Mouse (Mus musculus) embryonic facial prominence, embryonic 13.5 days (tissue): ENCODE measurements around the gene Arhgef7. TPM values are rescaled to one million over a fixed set of nuclear protein-coding genes. Genes with fewer than 3 reads are reported as not detected.

ENCODE experiments used
- ATAC-seq: fragments of 200-750 bp; cut with Nextera tagmentation; 2 replicates; pipeline ENCODE4 v1.8.0; 2017; ENCODE audit warnings: low read depth; ENCODE audit not compliant: insufficient number of reproducible peaks, insufficient read depth, low FRiP score, low TSS enrichment
- H3K27ac ChIP-seq: fragments of 300-500 bp; sonication (generic); 2 replicates; pipeline ENCODE4 v1.5.1; 2015; ENCODE audit warnings: moderate library complexity, mild to moderate bottlenecking, inconsistent platforms
- H3K27me3 ChIP-seq: fragments of 300-500 bp; sonication (generic); 2 replicates; pipeline ENCODE4 v1.6.1; 2015; ENCODE audit warnings: mild to moderate bottlenecking, inconsistent platforms
- H3K36me3 ChIP-seq: fragments of 300-500 bp; sonication (generic); 2 replicates; pipeline ENCODE4 v1.6.1; 2015; ENCODE audit warnings: mild to moderate bottlenecking, inconsistent platforms
- H3K4me1 ChIP-seq: fragments of 300-500 bp; sonication (generic); 2 replicates; pipeline ENCODE4 v1.6.1; 2015; ENCODE audit warnings: inconsistent platforms
- H3K4me2 ChIP-seq: fragments of 300-500 bp; sonication (generic); 2 replicates; pipeline ENCODE4 v1.6.1; 2015; ENCODE audit warnings: moderate library complexity, mild to moderate bottlenecking, inconsistent platforms
- H3K4me3 ChIP-seq: fragments of 300-500 bp; sonication (generic); 2 replicates; pipeline ENCODE4 v1.5.1; 2015; ENCODE audit warnings: mild to moderate bottlenecking, inconsistent platforms
- H3K9ac ChIP-seq: fragments of 300-500 bp; sonication (generic); 2 replicates; pipeline ENCODE4 v1.6.1; 2015; ENCODE audit warnings: mild to moderate bottlenecking, inconsistent platforms
- H3K9me3 ChIP-seq: fragments of 300-500 bp; sonication (generic); 2 replicates; pipeline ENCODE4 v1.6.1; 2016; ENCODE audit warnings: inconsistent platforms
- WGBS: fragments of 180-500 bp; shearing (Covaris S2); methylation state at CpG from one replicate; pipeline ENCODE4 v1.1.7; 2015; ENCODE audit warnings: mixed read lengths; 5-methylcytosine and 5-hydroxymethylcytosine counted together
- polyA plus RNA-seq: library from polyadenylated mRNA; unstranded; fragments of >200 nt; fragmentation: Nextera tagmentation; extraction: Ambion mirVana; gene quantifications from 2 replicates; pipeline ENCODE4 v1.2.1, GENCODE M21; 2015

The Arhgef7 gene
- polyA plus RNA-seq, 1 experiment from 2014 or later = 43.4 TPM

- Histone ChIP-seq H3K9ac (no peak overlapping the region), H3K4me2 (no peak overlapping the region), H3K4me1 (peaks cover 10% of the 10 kb centered on the region), H3K36me3 (peaks cover 54% of the 10 kb centered on the region), H3K4me3 (no peak overlapping the region), H3K9me3 (no peaks in the 10 kb centered on the region), H3K27me3 (no peaks in the 10 kb centered on the region), H3K27ac (no peak overlapping the region)
- no peak for ATAC-seq
- 90% methylated on average over 7 of the region's 7 CpGs for WGBS
These were observed 56.5 kb downstream of the Arhgef7 start for GRCm38 (mm10) chr8:11783861-11784594.

- H3K4me2 ChIP-seq = no peak overlapping the region
- H3K27me3 ChIP-seq = no peaks in the 10 kb centered on the region
- no peak for ATAC-seq
- peaks cover 3% of the 10 kb centered on the region; the same call in 1 of the 2 replicates for H3K4me1 ChIP-seq
- H3K4me3 ChIP-seq = no peak overlapping the region
- H3K36me3 ChIP-seq = peaks cover 60% of the 10 kb centered on the region
- H3K9me3 ChIP-seq = no peaks in the 10 kb centered on the region
- no peak overlapping the region for H3K9ac ChIP-seq
- H3K27ac ChIP-seq = no peak overlapping the region
- WGBS = 67% methylated on average over 4 of the region's 4 CpGs
These were observed 57.6 kb downstream of the Arhgef7 start for GRCm38 (mm10) chr8:11785121-11785520.

- 0 out of 2 replicates have a peak, but pooled peaks cover under 1% of the 10 kb centered on the region for H3K4me1 ChIP-seq
- H3K27me3 ChIP-seq = no peaks in the 10 kb centered on the region
- H3K9me3 ChIP-seq = no peaks in the 10 kb centered on the region
- no peak overlapping the region for H3K4me2 ChIP-seq
- no peak for ATAC-seq
- WGBS = 85% methylated on average over 9 of the region's 9 CpGs
- H3K4me3 ChIP-seq = no peak overlapping the region
- no peak overlapping the region for H3K27ac ChIP-seq
- H3K9ac ChIP-seq = no peak overlapping the region
- peaks cover 63% of the 10 kb centered on the region for H3K36me3 ChIP-seq
These were observed 58.1 kb downstream of the Arhgef7 start for GRCm38 (mm10) chr8:11785539-11786046.

- H3K9ac ChIP-seq = no peak overlapping the region
- ATAC-seq = no peak
- no peaks in the 10 kb centered on the region for H3K4me1 ChIP-seq
- H3K4me3 ChIP-seq = no peak overlapping the region
- peaks cover 66% of the 10 kb centered on the region for H3K36me3 ChIP-seq
- 61% methylated on average over 8 of the region's 8 CpGs for WGBS
- no peaks in the 10 kb centered on the region for H3K27me3 ChIP-seq
- H3K27ac ChIP-seq = no peak overlapping the region
- H3K9me3 ChIP-seq = no peaks in the 10 kb centered on the region
- no peak overlapping the region for H3K4me2 ChIP-seq
These were observed 60.7 kb downstream of the Arhgef7 start for GRCm38 (mm10) chr8:11788252-11788651.

- Histone ChIP-seq H3K36me3 (peaks cover 59% of the 10 kb centered on the region), H3K9me3 (no peaks in the 10 kb centered on the region), H3K9ac (no peak overlapping the region), H3K27ac (no peak overlapping the region), H3K4me2 (no peak overlapping the region), H3K4me1 (no peaks in the 10 kb centered on the region), H3K4me3 (no peak overlapping the region), H3K27me3 (no peaks in the 10 kb centered on the region)
- no peak for ATAC-seq
- WGBS = 44% methylated on average over 5 of the region's 5 CpGs
These were observed 61.6 kb downstream of the Arhgef7 start for GRCm38 (mm10) chr8:11789168-11789567.

- ATAC-seq = no peak
- H3K4me2 ChIP-seq = no peak overlapping the region
- no peaks in the 10 kb centered on the region for H3K9me3 ChIP-seq
- no peak overlapping the region for H3K4me3 ChIP-seq
- peaks cover 62% of the 10 kb centered on the region for H3K36me3 ChIP-seq
- H3K4me1 ChIP-seq = no peaks in the 10 kb centered on the region
- H3K9ac ChIP-seq = no peak overlapping the region
- no peak overlapping the region for H3K27ac ChIP-seq
- H3K27me3 ChIP-seq = no peaks in the 10 kb centered on the region
These were observed 67.4 kb downstream of the Arhgef7 start for GRCm38 (mm10) chr8:11794956-11795355.

- 81% methylated on average over 8 of the region's 8 CpGs for WGBS
- H3K27me3 ChIP-seq = no peaks in the 10 kb centered on the region
- no peak overlapping the region for H3K4me3 ChIP-seq
- no peak for ATAC-seq
- H3K36me3 ChIP-seq = peaks cover 60% of the 10 kb centered on the region
- no peaks in the 10 kb centered on the region for H3K9me3 ChIP-seq
- no peak overlapping the region for H3K9ac ChIP-seq
- no peaks in the 10 kb centered on the region for H3K4me1 ChIP-seq
- H3K4me2 ChIP-seq = no peak overlapping the region
- H3K27ac ChIP-seq = no peak overlapping the region
These were observed 69.6 kb downstream of the Arhgef7 start for GRCm38 (mm10) chr8:11797128-11797527.

- WGBS = 73% methylated on average over 14 of the region's 14 CpGs
- no peaks in the 10 kb centered on the region for H3K4me1 ChIP-seq
- H3K36me3 ChIP-seq = peaks cover 59% of the 10 kb centered on the region
- ATAC-seq = no peak
- no peak overlapping the region for H3K27ac ChIP-seq
- no peak overlapping the region; the same call in 1 of the 2 replicates for H3K9ac ChIP-seq
- no peaks in the 10 kb centered on the region for H3K9me3 ChIP-seq
- no peaks in the 10 kb centered on the region for H3K27me3 ChIP-seq
- H3K4me2 ChIP-seq = no peak overlapping the region
- H3K4me3 ChIP-seq = no peak overlapping the region
These were observed 70.4 kb downstream of the Arhgef7 start for GRCm38 (mm10) chr8:11797729-11798479.

- Histone ChIP-seq H3K27ac (no peak overlapping the region), H3K36me3 (peaks cover 59% of the 10 kb centered on the region), H3K9ac (no peak overlapping the region; the same call in 1 of the 2 replicates), H3K4me3 (no peak overlapping the region), H3K27me3 (no peaks in the 10 kb centered on the region), H3K4me1 (no peaks in the 10 kb centered on the region), H3K9me3 (no peaks in the 10 kb centered on the region), H3K4me2 (no peak overlapping the region)
- no peak for ATAC-seq
- 80% methylated on average over 4 of the region's 4 CpGs for WGBS
These were observed 71.0 kb downstream of the Arhgef7 start for GRCm38 (mm10) chr8:11798480-11798867.

GRCm38 (mm10) chr8:11799098-11799497, 71.6 kb downstream of the Arhgef7 start:
- no peak overlapping the region for H3K9ac ChIP-seq
- no peak for ATAC-seq
- peaks cover 64% of the 10 kb centered on the region for H3K36me3 ChIP-seq
- no peak overlapping the region for H3K27ac ChIP-seq
- H3K4me2 ChIP-seq = no peak overlapping the region
- no peaks in the 10 kb centered on the region for H3K4me1 ChIP-seq
- 87% methylated on average over 3 of the region's 3 CpGs for WGBS
- no peaks in the 10 kb centered on the region for H3K9me3 ChIP-seq
- H3K4me3 ChIP-seq = no peak overlapping the region
- H3K27me3 ChIP-seq = no peaks in the 10 kb centered on the region

GRCm38 (mm10) chr8:11800481-11800880, 73.0 kb downstream of the Arhgef7 start:
- H3K4me2 ChIP-seq = no peak overlapping the region
- H3K9ac ChIP-seq = no peak overlapping the region
- no peaks in the 10 kb centered on the region for H3K4me1 ChIP-seq
- H3K27ac ChIP-seq = no peak overlapping the region
- H3K27me3 ChIP-seq = no peaks in the 10 kb centered on the region
- no peaks in the 10 kb centered on the region for H3K9me3 ChIP-seq
- ATAC-seq = no peak
- WGBS = 91% methylated on average over 7 of the region's 7 CpGs
- H3K36me3 ChIP-seq = peaks cover 71% of the 10 kb centered on the region
- H3K4me3 ChIP-seq = no peak overlapping the region

GRCm38 (mm10) chr8:11801571-11801970, 74.0 kb downstream of the Arhgef7 start:
- Histone ChIP-seq H3K36me3 (peaks cover 77% of the 10 kb centered on the region), H3K27ac (no peak overlapping the region), H3K9me3 (no peaks in the 10 kb centered on the region), H3K4me3 (no peak overlapping the region), H3K4me2 (no peak overlapping the region), H3K9ac (no peak overlapping the region), H3K4me1 (no peaks in the 10 kb centered on the region), H3K27me3 (no peaks in the 10 kb centered on the region)
- WGBS = 73% methylated on average over 8 of the region's 8 CpGs
- ATAC-seq = no peak
